Mouse (Mus musculus) T-helper 2 cell (primary cell): Measurements from ENCODE around the gene Abcg1.

Source experiments
- in situ Hi-C: fragments of 300-600 bp; cut with MboI, MseI; formaldehyde crosslinking; loops from one replicate; pipeline ENCODE4 v1.15.1; 2025; ENCODE audit warnings: high pct_unique_total_duplicates

The Abcg1 gene

DNA sequence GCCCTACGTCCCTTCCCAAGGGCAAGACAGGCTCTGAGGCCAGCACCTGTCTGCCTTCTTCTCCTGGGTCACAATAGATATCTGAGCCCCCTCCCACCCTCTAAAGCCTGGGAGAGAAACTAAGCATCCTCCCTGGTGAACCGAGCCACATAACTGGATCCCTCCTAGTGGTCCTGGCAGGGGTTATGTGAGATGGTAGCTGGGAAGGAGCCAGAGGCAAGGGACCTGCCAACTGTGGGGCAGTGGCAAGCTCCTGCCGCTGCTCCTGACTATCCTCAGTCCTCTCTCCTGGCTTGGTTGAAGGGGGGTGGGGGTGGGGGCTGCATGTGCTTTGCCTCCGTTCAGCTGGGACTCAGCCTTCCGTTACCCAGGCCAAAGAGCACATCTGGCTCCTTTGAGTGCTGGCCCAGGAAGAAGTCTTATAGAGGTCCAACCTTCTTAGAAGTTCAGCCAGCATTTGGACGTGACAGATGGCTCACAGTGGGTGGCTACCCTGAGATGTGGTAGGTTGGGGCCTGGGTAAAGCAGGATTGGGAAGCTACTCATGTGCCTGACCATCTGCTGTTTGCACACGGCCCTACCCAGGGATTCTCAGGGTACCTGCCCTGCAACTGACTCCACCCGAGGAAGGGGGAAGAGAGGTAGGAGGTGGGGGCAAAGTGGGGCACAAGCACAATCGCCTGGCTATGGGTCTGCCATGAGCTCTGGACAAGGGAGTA is 68.2 kb downstream of the Abcg1 start:
- in situ Hi-C loops = no loop called here

- in situ Hi-C loops = no loop called here
Measured at GRCm38 (mm10) chr17:31128708-31129318, 71.3 kb downstream of the Abcg1 start.

DNA sequence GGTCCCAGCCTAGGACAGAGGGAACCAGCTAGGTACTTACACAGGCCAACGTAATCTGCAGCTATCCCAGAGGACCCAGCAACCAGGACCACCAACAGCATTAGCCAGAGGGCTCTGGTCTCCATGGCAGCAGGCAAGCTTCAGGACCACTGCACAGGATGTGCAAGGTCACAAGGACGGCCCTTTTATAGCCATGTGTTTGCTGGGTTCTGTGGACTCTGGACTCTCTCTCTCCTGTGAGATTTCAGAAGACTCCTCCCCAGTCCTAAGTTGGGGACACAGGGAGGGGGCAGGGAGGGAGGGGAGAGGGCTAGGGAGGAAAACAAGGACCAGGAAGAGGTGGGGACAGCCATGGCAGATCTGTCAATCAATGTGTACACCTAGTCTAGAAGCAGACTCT is 72.0 kb downstream of the Abcg1 start, which contains the start of gene Tff3:
Tff3 (minus strand) TSS at position 195 of the 400 bp plus-strand sequence.
- in situ Hi-C loops = no loop called here

DNA sequence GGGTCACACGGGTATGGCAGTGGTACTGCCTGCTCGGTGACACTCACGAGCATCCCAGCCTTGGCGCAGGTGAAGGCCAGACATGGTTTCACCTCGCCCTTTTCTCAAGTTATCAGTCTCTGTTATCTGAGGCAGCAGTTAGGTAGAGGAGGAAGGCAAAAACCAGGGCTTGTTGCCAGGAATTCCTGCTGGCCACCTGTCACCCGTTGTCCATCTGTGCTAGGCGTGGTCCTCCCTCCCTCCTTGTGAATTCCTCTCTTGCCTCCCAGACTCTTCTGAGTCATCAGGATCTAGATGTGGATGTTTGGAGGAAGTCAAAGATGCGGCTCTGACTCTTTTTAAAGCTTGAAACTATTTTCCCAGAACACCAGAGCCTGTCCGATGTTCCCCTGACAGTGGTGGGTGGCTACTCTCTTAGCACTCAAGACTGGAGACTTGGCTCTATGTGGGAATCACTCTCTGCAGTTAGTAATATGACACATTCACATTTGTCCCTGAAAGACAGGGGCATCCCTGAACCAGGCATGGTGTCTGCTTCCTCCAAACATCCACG is 73.9 kb downstream of the Abcg1 start:
- in situ Hi-C loops = no loop called here

GRCm38 (mm10) chr17:31133776-31134175 is 76.3 kb downstream of the Abcg1 start:
- in situ Hi-C loops = no loop called here

GRCm38 (mm10) chr17:31134913-31135312 is 77.4 kb downstream of the Abcg1 start:
- in situ Hi-C loops = no loop called here

DNA sequence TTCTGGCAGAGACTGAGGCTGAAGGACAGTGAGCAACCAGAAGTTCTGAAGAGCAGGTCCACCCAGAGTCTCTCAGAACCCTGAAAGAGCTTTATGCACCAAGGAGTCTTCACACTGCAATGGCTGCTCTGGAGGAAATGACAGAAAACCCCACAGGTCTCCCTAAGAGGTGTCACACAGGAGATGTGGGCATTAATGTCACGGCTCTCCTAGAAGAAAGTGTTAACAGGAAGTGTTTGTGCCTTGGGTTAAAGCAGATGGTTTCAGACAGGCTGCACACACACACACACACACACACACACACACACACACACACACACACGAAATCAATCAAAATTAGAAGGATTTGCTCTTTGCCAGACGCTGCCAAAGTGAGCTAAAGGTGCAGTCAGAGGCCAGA is 78.8 kb downstream of the Abcg1 start:
- in situ Hi-C loops = no loop called here

GRCm38 (mm10) chr17:31136821-31137220 is 79.3 kb downstream of the Abcg1 start:
- in situ Hi-C loops = no loop called here

- in situ Hi-C loops = no loop called here
Measured at GRCm38 (mm10) chr17:31138398-31138797, 80.9 kb downstream of the Abcg1 start.

GRCm38 (mm10) chr17:31142116-31142515 is 84.6 kb downstream of the Abcg1 start:
- in situ Hi-C loops = loop anchor here (5.0 kb wide), 1 partner anchor 45 kb away; no protein-coding TSS in a partner anchor

GRCm38 (mm10) chr17:31144040-31145037 is 86.9 kb downstream of the Abcg1 start, which contains the start of gene Tff2:
Gene Tff2, minus strand, starts transcription at chr17:31144282.
- in situ Hi-C loops = loop anchor here (5.0 kb wide), 1 partner anchor 43 kb away; no protein-coding TSS in a partner anchor

DNA sequence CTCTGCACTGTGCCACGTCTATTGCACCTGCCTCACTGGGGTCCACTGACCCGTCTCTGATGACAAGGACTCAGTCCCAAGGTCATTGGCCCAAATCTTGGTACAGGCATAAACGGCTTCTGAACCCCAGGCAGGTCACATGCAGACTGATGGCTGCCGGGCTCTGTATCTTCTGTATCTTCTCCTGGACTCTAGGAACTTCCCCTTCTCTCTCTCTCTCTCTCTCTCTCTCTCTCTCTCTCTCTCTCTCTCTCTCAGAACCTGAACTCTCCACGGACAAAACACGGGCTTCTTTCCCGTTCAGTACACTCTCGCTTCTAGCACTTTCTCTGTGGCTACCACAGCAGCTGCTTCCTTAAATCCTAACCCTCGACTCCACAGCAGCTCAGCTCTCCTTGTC is 88.5 kb downstream of the Abcg1 start:
- in situ Hi-C loops = no loop called here

GRCm38 (mm10) chr17:31152512-31152911 is 95.0 kb downstream of the Abcg1 start:
- in situ Hi-C loops = no loop called here

- in situ Hi-C loops = no loop called here
Measured at GRCm38 (mm10) chr17:31152966-31153499, 95.6 kb downstream of the Abcg1 start.

- in situ Hi-C loops = no loop called here
Measured at GRCm38 (mm10) chr17:31153785-31154184, 96.3 kb downstream of the Abcg1 start.

DNA sequence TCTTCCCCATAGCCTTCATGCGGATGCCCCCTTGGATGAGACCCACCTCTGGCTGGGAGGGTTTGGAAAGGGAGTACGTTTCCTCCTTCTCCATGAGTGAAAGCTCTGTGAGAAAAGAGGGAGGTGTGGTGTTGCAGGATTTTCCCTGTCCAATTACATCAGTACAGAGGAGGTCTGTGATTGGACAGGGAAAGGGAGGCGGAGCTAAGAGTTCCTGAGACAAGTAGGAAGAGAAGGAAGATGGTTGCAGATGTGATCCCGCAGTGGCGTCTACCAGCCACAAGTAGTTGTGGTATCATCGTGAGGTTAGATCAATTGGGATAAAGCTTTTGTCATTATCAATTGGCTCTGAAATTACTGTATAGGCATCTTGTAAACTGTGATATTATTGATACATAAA is 100.4 kb downstream of the Abcg1 start:
- in situ Hi-C loops = no loop called here

- in situ Hi-C loops = no loop called here
Measured at GRCm38 (mm10) chr17:31160291-31160690, 102.8 kb downstream of the Abcg1 start.

GRCm38 (mm10) chr17:31162607-31163006 is 105.1 kb downstream of the Abcg1 start:
- in situ Hi-C loops = no loop called here

DNA sequence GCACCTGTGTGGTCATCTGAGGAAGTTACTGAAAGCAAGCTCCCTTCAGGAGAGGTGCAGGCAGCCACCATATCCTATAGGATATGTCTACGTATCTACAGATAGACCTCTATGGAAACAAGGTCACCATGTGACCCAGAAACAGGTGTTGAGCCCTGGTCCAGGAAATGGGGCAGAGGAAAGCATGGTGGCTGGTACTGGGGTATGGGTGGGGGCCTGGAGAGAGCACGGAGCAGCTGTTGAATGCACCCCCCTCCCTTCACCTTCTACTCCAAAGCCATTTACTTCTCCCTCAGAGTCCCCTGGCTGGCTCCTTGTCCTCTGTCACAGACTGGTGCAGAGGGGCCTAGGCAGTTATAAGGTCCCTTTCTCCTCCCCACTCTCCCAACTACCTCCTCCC is 106.3 kb downstream of the Abcg1 start:
- in situ Hi-C loops = no loop called here

GRCm38 (mm10) chr17:31165127-31165526 is 107.7 kb downstream of the Abcg1 start, which contains the start of gene Tff1:
Gene Tff1, minus strand, starts transcription at chr17:31165277.
- in situ Hi-C loops = no loop called here
